Mouse (Mus musculus) left cerebral cortex, adult 2 months (tissue): ENCODE results near the gene Cfl2. TPM values are rescaled to one million over a fixed set of nuclear protein-coding genes. Genes with fewer than 3 reads are reported as not detected.
"Not testable (repeated sequence)": the region's sequence is repeated elsewhere in the genome, so short reads cannot be mapped to it uniquely, and the experiment has no call there.

Source experiments
- DNase-seq, 2 experiments: peaks; one replicate each; pipeline ENCODE4 v3.0.0; 2021 to 2022; ENCODE audit warnings: low spot score in 2 of 2, mixed read lengths in 1 of 2; ENCODE audit errors: extremely low spot score in 1 of 2
- H3K27ac ChIP-seq: fragments of 200-600 bp; 2 replicates; pipeline ENCODE4 v1.8.1; 2022
- H3K4me3 ChIP-seq: fragments of 200-600 bp; 2 replicates; pipeline ENCODE4 v1.8.1; 2022
- CTCF ChIP-seq: fragments of 200-600 bp; IDR thresholded peaks from 2 replicates; pipeline ENCODE4 v1.8.1; 2022; ENCODE audit warnings: antibody characterized with exemption, mild to moderate bottlenecking, moderate library complexity
- intact Hi-C: fragments of 180-260 bp; cut with DNase I; formaldehyde crosslinking; loops from one replicate; pipeline ENCODE4 v1.15.1; 2025
- total RNA-seq, 2 experiments: library from RNA; stranded (reverse); gene quantifications; 2 replicates each; pipeline ENCODE4 v1.2.3; 2021

The Cfl2 gene
- total RNA-seq, 2 experiments from 2014 or later: 102 to 115 TPM

GRCm38 (mm10) chr12:54859531-54859930, 3.1 kb downstream of the Cfl2 start:
- no peak for DNase-seq
- Histone ChIP-seq H3K4me3 (peak overlapping the region; percentile 16; the same call in 1 of the 2 replicates), H3K27ac (no peak overlapping the region)
- intact Hi-C loops: no loop called here
- TF ChIP-seq CTCF: no peak

- intact Hi-C loops: no loop called here
- no peak for TF ChIP-seq CTCF
- H3K4me3 ChIP-seq: no peak overlapping the region
- DNase-seq: no peak
- H3K27ac ChIP-seq: no peak overlapping the region
These were observed 12.1 kb downstream of the Cfl2 start for GRCm38 (mm10) chr12:54850551-54850950.

GRCm38 (mm10) chr12:54844415-54844814, 18.3 kb downstream of the Cfl2 start:
- Histone ChIP-seq H3K27ac (no peak overlapping the region), H3K4me3 (no peak overlapping the region)
- no peak for TF ChIP-seq CTCF
- DNase-seq: no peak
- intact Hi-C loops: no loop called here

- TF ChIP-seq CTCF: no peak
- no peak for DNase-seq
- intact Hi-C loops: no loop called here
- Histone ChIP-seq H3K4me3 (no peak overlapping the region), H3K27ac (no peak overlapping the region)
These were observed 21.1 kb downstream of the Cfl2 start for GRCm38 (mm10) chr12:54841576-54841975.

- H3K27ac ChIP-seq: no peak overlapping the region
- no peak for DNase-seq
- H3K4me3 ChIP-seq: no peak overlapping the region
- TF ChIP-seq CTCF: no peak
- intact Hi-C loops: loop anchor here (10.0 kb wide), 1 partner anchor 145 kb away; the partner anchor contains the start of gene Gm20403
These were observed 22.9 kb downstream of the Cfl2 start for GRCm38 (mm10) chr12:54839815-54840214.

- no peak for TF ChIP-seq CTCF
- H3K27ac ChIP-seq: no peak overlapping the region
- intact Hi-C loops: loop anchor here (10.0 kb wide), 1 partner anchor 146 kb away; the partner anchor contains the start of gene Gm20403
- no peak overlapping the region for H3K4me3 ChIP-seq
- DNase-seq: no peak
These were observed 23.7 kb downstream of the Cfl2 start for GRCm38 (mm10) chr12:54838931-54839330.

- Histone ChIP-seq H3K4me3 (no peak overlapping the region), H3K27ac (no peak overlapping the region; the same call in 1 of the 2 replicates)
- no peak for TF ChIP-seq CTCF
- no peak for DNase-seq
- intact Hi-C loops: loop anchor here (1.0 to 10.0 kb wide), 2 partner anchors 26 to 149 kb away; partner anchors contain the start of genes Cfl2 and Gm20403
These were observed 26.8 kb downstream of the Cfl2 start for GRCm38 (mm10) chr12:54835608-54836570.

- peak; percentile 61 to 63 for DNase-seq
- peak overlapping the region; percentile 4; the same call in 1 of the 2 replicates for H3K27ac ChIP-seq
- peak overlapping the region; percentile 21; the same call in 1 of the 2 replicates for H3K4me3 ChIP-seq
- intact Hi-C loops: loop anchor here (1.0 to 10.0 kb wide), 2 partner anchors 27 to 150 kb away; partner anchors contain the start of genes Cfl2 and Gm20403
- TF ChIP-seq CTCF: no peak
These were observed 27.7 kb downstream of the Cfl2 start for GRCm38 (mm10) chr12:54834925-54835447.

- no peak overlapping the region for H3K4me3 ChIP-seq
- no peak for DNase-seq
- intact Hi-C loops: loop anchor here (10.0 kb wide), 1 partner anchor 151 kb away; the partner anchor contains the start of gene Gm20403
- peak overlapping the region; percentile 8; the same call in 1 of the 2 replicates for H3K27ac ChIP-seq
- no peak for TF ChIP-seq CTCF
These were observed 28.7 kb downstream of the Cfl2 start for GRCm38 (mm10) chr12:54833856-54834399.

- H3K27ac ChIP-seq, DNase-seq, H3K4me3 ChIP-seq: not testable (repeated sequence)
- intact Hi-C loops: loop anchor here (10.0 kb wide), 1 partner anchor 153 kb away; the partner anchor contains the start of gene Gm20403
These were observed 30.8 kb downstream of the Cfl2 start for GRCm38 (mm10) chr12:54831927-54832326.

- intact Hi-C loops: loop anchor here (1.0 to 10.0 kb wide), 2 partner anchors 49 to 154 kb away; partner anchors contain the start of gene Gm20403
- DNase-seq: peak; percentile 77 to 81
- H3K27ac ChIP-seq: no peak overlapping the region
- no peak overlapping the region for H3K4me3 ChIP-seq
- peak; percentile 96 for TF ChIP-seq CTCF
These were observed 32.1 kb downstream of the Cfl2 start for GRCm38 (mm10) chr12:54830574-54830973.
